Mouse (Mus musculus): ENCODE results near the gene Vmn1r62. TPM values are rescaled to one million over a fixed set of nuclear protein-coding genes. Genes with fewer than 3 reads are reported as not detected.

The Vmn1r62 gene
- polyA plus RNA-seq (2021; fragmentation: Nextera tagmentation), result not detected in 2 replicates
- long read RNA-seq, experiment 1, result 0 reads
- long read RNA-seq, experiment 2, result 0 reads

GRCm38 (mm10) chr7:5673331-5673730 lies at the start of gene Vmn1r62:
TSS of gene Vmn1r62 (plus strand) at chr7:5673631.

Other genes starting within 250 kb of the Vmn1r62 start
- gene Vmn1r59, start 216.9 kb upstream of the Vmn1r62 start, polyA plus RNA-seq (2021; fragmentation: Nextera tagmentation), result not detected in 2 replicates
- not detected in 2 replicates for gene Vmn2r28, start 179.7 kb upstream of the Vmn1r62 start, polyA plus RNA-seq (2021; fragmentation: Nextera tagmentation)
- not detected in 2 replicates for gene Vmn1r60, start 126.3 kb upstream of the Vmn1r62 start, polyA plus RNA-seq (2021; fragmentation: Nextera tagmentation)
- not detected in 2 replicates for gene Vmn1r61, start 60.3 kb upstream of the Vmn1r62 start, polyA plus RNA-seq (2021; fragmentation: Nextera tagmentation)
- not detected in 2 replicates for gene Vmn1r63, start 131.8 kb downstream of the Vmn1r62 start, polyA plus RNA-seq (2021; fragmentation: Nextera tagmentation)
- not detected in 2 replicates for gene Vmn1r64, start 210.9 kb downstream of the Vmn1r62 start, polyA plus RNA-seq (2021; fragmentation: Nextera tagmentation)